Comparison of ENCODE assay signal across 8 mouse cellular contexts in genomic region chr15:98609331-98610130, GRCm38 (mm10). TPM values are rescaled to one million over a fixed set of nuclear protein-coding genes. Genes with fewer than 3 reads are reported as not detected.
DNase-seq lines count a peak whose midpoint lies in the region; TF ChIP-seq lines count a peak whose summit lies in the region.

Gene Adcy6 (minus strand): TSS chr15:98610076.

- H3K79me2 ChIP-seq in MEL (ENCODE audit: control insufficient read depth, insufficient read depth, low read length, poor library complexity) = peaks cover 48% of the 10 kb centered on the region

- peak in 1 of 2 experiments; percentile 33; a peak in 1 of 4 replicates for TF ChIP-seq POLR2A in MEL (IDR thresholded peaks at IDR 0.05; ENCODE audit: control insufficient read depth in 1 of 2, insufficient read depth in 1 of 2, low read depth in 1 of 2, low read length in 2 of 2, poor library complexity in 1 of 2)
- peak; percentile 10; the same call in 1 of the 2 replicates for TF ChIP-seq POLR2A in olfactory bulb, adult 2 months (IDR thresholded peaks at IDR 0.05; ENCODE audit: insufficient read depth, low read depth, low read length)

- intact Hi-C loops in heart, postnatal 25 days (cut with DNase I) = no loop called here

- H3K4me1 ChIP-seq in MEL (ENCODE audit: control insufficient read depth in 1 of 2, insufficient read depth in 2 of 2, low read length in 2 of 2) = peaks cover 17 to 49% of the 10 kb centered on the region in 2 experiments
- H3K4me1 ChIP-seq in olfactory bulb, adult 2 months (ENCODE audit: control insufficient read depth, insufficient read depth, low read length) = peaks cover 32% of the 10 kb centered on the region

- H3K36me3 ChIP-seq in MEL (ENCODE audit: control insufficient read depth in 1 of 2, insufficient read depth in 2 of 2, low read length in 2 of 2) = peaks cover 0 to 33% of the 10 kb centered on the region in 2 experiments; a peak in 3 of 4 replicates

- WGBS in olfactory bulb, adult 2 months = 1% methylated on average over 73 of the region's 75 CpGs

- peak within 1 kb of the TSS; percentile 85 for H3K9ac ChIP-seq in MEL (ENCODE audit: control insufficient read depth, low read depth, low read length, poor library complexity, severe bottlenecking)

- H3K27ac ChIP-seq in MEL (ENCODE audit: control insufficient read depth, low read depth, low read length) = peak within 1 kb of the TSS; percentile 91; the same call in 1 of the 2 replicates
- H3K27ac ChIP-seq in olfactory bulb, adult 2 months (ENCODE audit: insufficient read depth, low read depth, low read length) = 0 out of 2 replicates have a peak within 1 kb of the TSS, but pooled peaks have one; percentile 5

- no peaks in the 10 kb centered on the region for H3K9me3 ChIP-seq in MEL (replicated peaks; ENCODE audit: insufficient read depth, low read length)

- H3K27me3 ChIP-seq in MEL (ENCODE audit: control insufficient read depth in 1 of 2, insufficient read depth in 2 of 2, low read length in 2 of 2) = no peaks in the 10 kb centered on the region

- TF ChIP-seq EP300 in MEL (IDR thresholded peaks at IDR 0.05; ENCODE audit: low read depth in 1 of 2, low read length in 2 of 2) = 0 out of 4 replicates have a peak, but pooled peaks of 1 of the 2 experiments have one; percentile 8

- peak within 1 kb of the TSS; percentile 81 to 98 for H3K4me3 ChIP-seq in MEL (ENCODE audit: control insufficient read depth in 1 of 2, insufficient read depth in 1 of 2, low read depth in 2 of 2, low read length in 2 of 2)
- peak within 1 kb of the TSS; percentile 93 for H3K4me3 ChIP-seq in olfactory bulb, adult 2 months (ENCODE audit: insufficient read depth, low read depth, low read length)

- peak; percentile 71 for DNase-seq in MEL (ENCODE audit: low read depth, low spot score)
- DNase-seq in cerebellum, adult 9-10 months = peak; percentile 75
- DNase-seq in forelimb bud, embryonic 11.5 days (ENCODE audit: low read depth, low spot score) = peak; percentile 78
- peak; percentile 74 for DNase-seq in heart, postnatal 25 days (ENCODE audit: low spot score)
- DNase-seq in layer of hippocampus, adult 18-20 months (ENCODE audit: low spot score in 2 of 2) = peak; percentile 62
- peak; percentile 79 to 85 for DNase-seq in lung, adult 18-20 months
- peak; percentile 75 to 78 for DNase-seq in thymus, postnatal 10 days (ENCODE audit: low spot score in 2 of 2)

- TF ChIP-seq CTCF in MEL (IDR thresholded peaks at IDR 0.05 in 2 of 3, conservative IDR thresholded peaks at IDR 0.05 in 1 of 3; ENCODE audit: control insufficient read depth in 1 of 3, insufficient read depth in 1 of 3, low read depth in 2 of 3, low read length in 3 of 3, poor library complexity in 1 of 3, severe bottlenecking in 1 of 3) = no peak
- no peak for TF ChIP-seq CTCF in olfactory bulb, adult 2 months (IDR thresholded peaks at IDR 0.05; ENCODE audit: insufficient read depth, low read depth, low read length)

- TF ChIP-seq RAD21 in MEL (IDR thresholded peaks at IDR 0.05; ENCODE audit: low read depth, low read length) = no peak

TF ChIP-seq in MEL, 35 proteins besides CTCF, POLR2A, EP300 and RAD21:
- peak; percentile 96 for TF ChIP-seq MAZ (IDR thresholded peaks at IDR 0.05; ENCODE audit: low read depth, low read length)
- peak; percentile 74 for TF ChIP-seq HCFC1 (IDR thresholded peaks at IDR 0.05; ENCODE audit: low read depth, low read length)
- TF ChIP-seq CHD2 (IDR thresholded peaks at IDR 0.05; ENCODE audit: low read length) = peak; percentile 32; the same call in 1 of the 2 replicates
- TF ChIP-seq CHD1 (IDR thresholded peaks at IDR 0.05; ENCODE audit: low read depth, low read length) = no peak
- peak; percentile 52; the same call in 1 of the 2 replicates for TF ChIP-seq NRF1 (IDR thresholded peaks at IDR 0.05; ENCODE audit: insufficient read depth, low read depth, low read length, poor library complexity, severe bottlenecking)
- peak; percentile 72 for TF ChIP-seq SIN3A (IDR thresholded peaks at IDR 0.05; ENCODE audit: low read length)
- TF ChIP-seq ZMIZ1 (IDR thresholded peaks at IDR 0.05; ENCODE audit: low read depth, low read length) = peak; percentile 33; the same call in 1 of the 2 replicates
- no peak for TF ChIP-seq KAT2A (conservative IDR thresholded peaks at IDR 0.05; ENCODE audit: low read depth, low read length)
- peak; percentile 20 for TF ChIP-seq TCF12 (IDR thresholded peaks at IDR 0.05; ENCODE audit: low read depth, low read length)

RNA-seq across cellular contexts. Expression of gene Adcy6, which starts in this region (rescaled TPM):
- 58.9 and 76.0 TPM in 2 replicates for total RNA-seq in MEL (2012; rRNA removed)
- 10 to 100 TPM in 1 of 2 experiments, not detected in 1; 77.3 TPM for polyA plus RNA-seq in MEL (2012; ENCODE audit: insufficient read depth in 1 of 2, insufficient read length in 2 of 2, low read depth in 1 of 2, low replicate concordance in 2 of 2, missing spikeins in 1 of 2)
- total RNA-seq in heart, postnatal 25 days (2021) = 100 to 1,000 TPM; 188 to 238 TPM
- 10 to 100 TPM; 46.5 to 48.2 TPM for total RNA-seq in layer of hippocampus, adult 18-20 months (2021)
- 87.5 TPM in 1 of 2 replicates, not detected in the other for polyA plus RNA-seq in olfactory bulb, adult 2 months (2012; ENCODE audit: insufficient read depth, insufficient read length, low replicate concordance, missing spikeins)

Comparison
In these comparisons a context has a peak if more than half of its experiments do, and no peak if none do; other contexts are left out.
1. Peak in every context shown above with its lines: DNase-seq, H3K4me3 ChIP-seq and H3K27ac ChIP-seq.